Mouse (Mus musculus): ENCODE measurements around the gene Jmjd8. TPM values are rescaled to one million over a fixed set of nuclear protein-coding genes. Genes with fewer than 3 reads are reported as not detected.
A peak's percentile ranks its signal among the peaks of the same experiment; 100 is the strongest.

The Jmjd8 gene
- polyA plus RNA-seq, 1 experiment from 2014 or later, result 40.6 TPM

DNA sequence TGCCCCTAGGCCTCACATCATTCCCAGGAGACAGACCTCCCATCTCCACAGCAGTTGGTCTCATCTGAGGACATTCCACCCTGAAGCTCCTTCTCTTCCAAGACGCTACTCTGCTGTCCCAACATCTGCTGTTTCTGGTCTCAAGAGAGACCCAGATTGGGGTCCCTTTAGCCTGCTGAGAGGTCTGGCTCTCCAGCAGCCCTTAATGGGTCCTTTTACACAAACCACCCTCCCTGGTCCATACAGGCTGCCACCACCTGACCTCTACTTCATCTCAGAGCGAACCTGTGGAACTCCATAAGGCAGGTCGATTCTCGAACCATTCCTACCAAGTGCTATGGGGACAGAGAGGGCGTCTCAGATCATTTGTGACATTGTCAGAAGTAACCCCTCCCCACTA, 20.6 kb upstream of the Jmjd8 start:
- H3K9ac ChIP-seq, result no peak overlapping the region
- no peaks in the 10 kb centered on the region for H3K36me3 ChIP-seq (ENCODE audit: insufficient read depth)
- no peaks in the 10 kb centered on the region for H3K4me1 ChIP-seq (ENCODE audit: insufficient read depth)
- TF ChIP-seq CTCF (IDR thresholded peaks at IDR 0.05; ENCODE audit: low read depth), result no peak
- H3K27me3 ChIP-seq (ENCODE audit: insufficient read depth, low read length), result peaks cover 41% of the 10 kb centered on the region
- ATAC-seq (ENCODE audit: insufficient read depth), result no peak
- H3K27ac ChIP-seq (ENCODE audit: low read depth), result no peak overlapping the region
- peak overlapping the region; percentile 62; the same call in 1 of the 2 replicates for H3K4me3 ChIP-seq (ENCODE audit: low read depth, low read length)
- H3K9me3 ChIP-seq (ENCODE audit: low read depth, low read length), result no peaks in the 10 kb centered on the region
- DNase-seq, result no peak
- peak overlapping the region; percentile 98 for H3K4me2 ChIP-seq
- WGBS, result 38% methylated on average over 5 of the region's 5 CpGs

- DNase-seq (peak; percentile 83), ATAC-seq (ENCODE audit: insufficient read depth) (peak; percentile 72)
- WGBS, result under 1% methylated on average over 77 of the region's 100 CpGs
- Histone ChIP-seq H3K9ac (peak within 1 kb of the TSS; percentile 54), H3K4me3 (ENCODE audit: low read depth, low read length) (peak within 1 kb of the TSS; percentile 62), H3K36me3 (ENCODE audit: insufficient read depth) (no peaks in the 10 kb centered on the region), H3K27me3 (ENCODE audit: insufficient read depth, low read length) (peaks cover 44% of the 10 kb centered on the region), H3K4me2 (peak within 1 kb of the TSS; percentile 98), H3K9me3 (ENCODE audit: low read depth, low read length) (no peaks in the 10 kb centered on the region), H3K4me1 (ENCODE audit: insufficient read depth) (no peaks in the 10 kb centered on the region), H3K27ac (ENCODE audit: low read depth) (no peak within 1 kb of the TSS)
- 0 out of 2 replicates have a peak, but pooled peaks have one; percentile 23 for TF ChIP-seq CTCF (IDR thresholded peaks at IDR 0.05; ENCODE audit: low read depth)
Observed at GRCm38 (mm10) chr17:25808789-25809605, 19.7 kb upstream of the Jmjd8 start, which contains the start of gene Fbxl16. TSS of gene Fbxl16 (plus strand) at chr17:25809085.

GRCm38 (mm10) chr17:25809606-25810340, 18.9 kb upstream of the Jmjd8 start:
- no peaks in the 10 kb centered on the region for H3K4me1 ChIP-seq (ENCODE audit: insufficient read depth)
- H3K27me3 ChIP-seq (ENCODE audit: insufficient read depth, low read length), result peaks cover 44% of the 10 kb centered on the region
- WGBS, result 9% methylated on average over 25 of the region's 25 CpGs
- H3K9ac ChIP-seq, result peak overlapping the region; percentile 54; the same call in 1 of the 2 replicates
- peak overlapping the region; percentile 98 for H3K4me2 ChIP-seq
- TF ChIP-seq CTCF (IDR thresholded peaks at IDR 0.05; ENCODE audit: low read depth), result no peak
- peak overlapping the region; percentile 62 for H3K4me3 ChIP-seq (ENCODE audit: low read depth, low read length)
- no peaks in the 10 kb centered on the region for H3K36me3 ChIP-seq (ENCODE audit: insufficient read depth)
- no peak overlapping the region for H3K27ac ChIP-seq (ENCODE audit: low read depth)
- no peak for DNase-seq
- no peaks in the 10 kb centered on the region for H3K9me3 ChIP-seq (ENCODE audit: low read depth, low read length)
- peak; percentile 22; the same call in 1 of the 2 replicates for ATAC-seq (ENCODE audit: insufficient read depth)

DNA sequence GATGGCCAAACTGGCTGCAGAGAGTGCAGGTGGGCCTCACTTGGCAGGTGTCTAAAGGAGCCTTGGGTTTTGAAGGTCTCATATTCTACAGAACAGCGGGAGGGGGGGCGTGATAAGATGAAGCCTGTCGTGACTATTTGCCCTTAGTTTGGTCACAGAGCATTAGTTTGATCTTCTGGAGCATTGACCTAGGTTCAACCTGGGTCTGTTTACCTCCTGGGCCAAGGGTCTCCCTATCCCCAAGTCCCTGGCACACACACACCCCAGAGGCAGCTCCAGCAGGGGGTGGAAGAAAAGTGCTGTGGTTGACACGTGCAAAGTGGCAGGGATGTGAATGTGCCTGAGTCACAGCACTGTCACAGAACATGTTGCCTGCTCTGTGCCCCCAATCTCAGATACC, 17.8 kb upstream of the Jmjd8 start:
- H3K36me3 ChIP-seq (ENCODE audit: insufficient read depth), result no peaks in the 10 kb centered on the region
- H3K27me3 ChIP-seq (ENCODE audit: insufficient read depth, low read length), result peaks cover 44% of the 10 kb centered on the region
- no peak for ATAC-seq (ENCODE audit: insufficient read depth)
- no peak overlapping the region for H3K4me2 ChIP-seq
- no peak for TF ChIP-seq CTCF (IDR thresholded peaks at IDR 0.05; ENCODE audit: low read depth)
- WGBS, result 66% methylated on average over 4 of the region's 4 CpGs
- no peaks in the 10 kb centered on the region for H3K4me1 ChIP-seq (ENCODE audit: insufficient read depth)
- H3K4me3 ChIP-seq (ENCODE audit: low read depth, low read length), result no peak overlapping the region
- DNase-seq, result no peak
- no peak overlapping the region for H3K27ac ChIP-seq (ENCODE audit: low read depth)
- H3K9ac ChIP-seq, result no peak overlapping the region
- no peaks in the 10 kb centered on the region for H3K9me3 ChIP-seq (ENCODE audit: low read depth, low read length)

- no peak overlapping the region for H3K27ac ChIP-seq (ENCODE audit: low read depth)
- ATAC-seq (ENCODE audit: insufficient read depth), result peak; percentile 64
- no peaks in the 10 kb centered on the region for H3K4me1 ChIP-seq (ENCODE audit: insufficient read depth)
- peaks cover 49% of the 10 kb centered on the region for H3K27me3 ChIP-seq (ENCODE audit: insufficient read depth, low read length)
- peak; percentile 78 for TF ChIP-seq CTCF (IDR thresholded peaks at IDR 0.05; ENCODE audit: low read depth)
- 2% methylated on average over 20 of the region's 20 CpGs for WGBS
- H3K4me3 ChIP-seq (ENCODE audit: low read depth, low read length), result no peak overlapping the region
- peak; percentile 96 for DNase-seq
- no peak overlapping the region for H3K9ac ChIP-seq
- H3K4me2 ChIP-seq, result no peak overlapping the region
- no peaks in the 10 kb centered on the region for H3K36me3 ChIP-seq (ENCODE audit: insufficient read depth)
- no peaks in the 10 kb centered on the region for H3K9me3 ChIP-seq (ENCODE audit: low read depth, low read length)
Observed at GRCm38 (mm10) chr17:25813471-25813870, 15.2 kb upstream of the Jmjd8 start.

DNA sequence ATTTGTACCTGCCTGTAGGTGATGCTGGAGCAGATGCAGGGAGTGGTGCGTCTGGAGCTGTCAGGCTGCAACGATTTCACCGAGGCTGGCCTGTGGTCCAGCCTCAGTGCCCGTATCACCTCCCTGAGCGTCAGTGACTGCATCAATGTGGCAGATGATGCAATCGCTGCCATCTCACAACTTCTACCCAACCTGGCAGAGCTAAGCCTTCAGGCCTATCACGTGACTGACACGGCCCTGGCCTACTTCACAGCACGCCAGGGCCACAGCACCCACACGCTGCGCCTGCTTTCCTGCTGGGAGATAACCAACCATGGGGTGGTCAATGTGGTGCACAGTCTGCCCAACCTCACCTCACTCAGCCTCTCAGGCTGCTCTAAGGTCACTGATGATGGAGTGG, 11.0 kb upstream of the Jmjd8 start:
- TF ChIP-seq CTCF (IDR thresholded peaks at IDR 0.05; ENCODE audit: low read depth), result no peak
- ATAC-seq (ENCODE audit: insufficient read depth), result no peak
- no peak for DNase-seq
- Histone ChIP-seq H3K4me2 (no peak overlapping the region), H3K36me3 (ENCODE audit: insufficient read depth) (no peaks in the 10 kb centered on the region), H3K9ac (no peak overlapping the region), H3K9me3 (ENCODE audit: low read depth, low read length) (no peaks in the 10 kb centered on the region), H3K27ac (ENCODE audit: low read depth) (no peak overlapping the region), H3K4me1 (ENCODE audit: insufficient read depth) (no peaks in the 10 kb centered on the region), H3K27me3 (ENCODE audit: insufficient read depth, low read length) (peaks cover 31% of the 10 kb centered on the region), H3K4me3 (ENCODE audit: low read depth, low read length) (no peak overlapping the region)
- WGBS, result 73% methylated on average over 11 of the region's 11 CpGs
